Mouse (Mus musculus) left cerebral cortex, adult 11 months (tissue): ENCODE measurements around the gene Sec14l2.

ENCODE experiments used
- DNase-seq: peaks from one replicate; pipeline ENCODE4 v3.0.0; 2022; ENCODE audit warnings: low spot score

The Sec14l2 gene

GRCm38 (mm10) chr11:4098816-4099215 lies 24.4 kb downstream of the Sec14l2 start:
- DNase-seq = no peak

GRCm38 (mm10) chr11:4098120-4098519 lies 25.1 kb downstream of the Sec14l2 start:
- DNase-seq = no peak

GRCm38 (mm10) chr11:4097091-4097621 lies 26.1 kb downstream of the Sec14l2 start:
- DNase-seq = no peak

- DNase-seq = peak; percentile 97
These were observed 26.9 kb downstream of the Sec14l2 start for GRCm38 (mm10) chr11:4096054-4096984.

GRCm38 (mm10) chr11:4095171-4096053 lies 27.8 kb downstream of the Sec14l2 start, which contains the start of gene Mtfp1:
Gene Mtfp1 (minus strand): TSS chr11:4095445.
- no peak for DNase-seq

GRCm38 (mm10) chr11:4094378-4095170 lies 28.6 kb downstream of the Sec14l2 start:
- DNase-seq = no peak

- DNase-seq = no peak
These were observed 29.5 kb downstream of the Sec14l2 start for GRCm38 (mm10) chr11:4093459-4094377.

GRCm38 (mm10) chr11:4087267-4087666 lies 35.9 kb downstream of the Sec14l2 start:
- no peak for DNase-seq

GRCm38 (mm10) chr11:4086246-4086645 lies 37.0 kb downstream of the Sec14l2 start:
- DNase-seq = no peak

- no peak for DNase-seq
These were observed 39.7 kb downstream of the Sec14l2 start for GRCm38 (mm10) chr11:4083316-4084078.

- DNase-seq = peak; percentile 55
These were observed 43.0 kb downstream of the Sec14l2 start for GRCm38 (mm10) chr11:4080219-4080618.

- DNase-seq = no peak
These were observed 44.8 kb downstream of the Sec14l2 start for GRCm38 (mm10) chr11:4078267-4078933.

GRCm38 (mm10) chr11:4076633-4077032 lies 46.6 kb downstream of the Sec14l2 start:
- no peak for DNase-seq

- DNase-seq = no peak
These were observed 53.6 kb downstream of the Sec14l2 start for GRCm38 (mm10) chr11:4069664-4070063.

- DNase-seq = no peak
These were observed 58.5 kb downstream of the Sec14l2 start, which contains the start of gene Sec14l3 for GRCm38 (mm10) chr11:4064627-4065122. Gene Sec14l3 (plus strand): TSS chr11:4064841.

GRCm38 (mm10) chr11:4062981-4063380 lies 60.2 kb downstream of the Sec14l2 start:
- no peak for DNase-seq

GRCm38 (mm10) chr11:4062523-4062922 lies 60.7 kb downstream of the Sec14l2 start:
- no peak for DNase-seq

GRCm38 (mm10) chr11:4060866-4061575 lies 62.2 kb downstream of the Sec14l2 start:
- DNase-seq = no peak
